Mouse (Mus musculus): ENCODE results near the gene Wdfy3. TPM values are rescaled to one million over a fixed set of nuclear protein-coding genes. Genes with fewer than 3 reads are reported as not detected.

Wdfy3 gene
- polyA plus RNA-seq, 1 experiment from 2014 or later, result 21.7 TPM

DNA sequence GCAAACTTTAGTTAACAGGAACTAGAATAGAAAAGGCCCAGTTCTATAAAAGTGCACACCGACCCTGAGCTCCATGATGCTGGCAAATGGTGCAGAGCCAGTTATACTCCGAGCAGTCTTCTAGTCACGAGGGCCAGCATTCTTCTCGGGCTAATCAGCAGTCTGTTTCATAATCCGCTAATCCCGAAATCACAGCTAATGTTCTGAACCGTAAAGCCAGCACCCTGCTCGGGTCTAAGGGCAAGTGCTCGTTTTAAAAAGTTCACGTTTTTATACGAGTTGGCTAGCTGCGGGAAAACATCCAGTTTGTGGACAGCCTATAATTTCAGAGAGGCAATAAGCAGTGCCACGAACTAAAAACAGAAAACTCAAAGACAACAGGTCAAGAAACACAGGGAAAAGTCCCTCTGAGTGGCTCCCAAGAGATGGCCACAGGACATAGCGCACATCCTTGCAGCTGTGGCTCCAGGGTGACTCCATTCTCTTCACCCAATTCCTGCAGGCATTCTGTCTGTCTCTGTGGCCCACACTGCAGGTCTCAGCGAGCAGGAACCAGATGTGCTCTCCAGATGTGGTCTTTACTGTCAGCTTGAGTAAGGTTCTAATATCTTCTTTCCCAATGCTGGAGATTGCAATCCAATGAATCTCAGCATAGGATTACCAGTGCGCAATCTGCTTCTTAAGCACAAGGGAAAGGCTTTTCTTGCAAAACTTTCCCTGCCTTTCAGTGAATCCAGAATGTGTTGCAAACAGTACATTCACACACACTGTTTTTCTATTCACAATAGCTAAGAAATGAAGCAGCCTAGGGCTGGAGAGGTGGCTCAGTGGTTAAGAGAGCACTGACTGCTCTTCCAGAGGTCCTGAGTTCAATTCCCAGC, 47.5 kb downstream of the Wdfy3 start:
- Histone ChIP-seq H3K9ac (no peak overlapping the region), H3K27ac (ENCODE audit: low read depth) (no peak overlapping the region), H3K27me3 (ENCODE audit: insufficient read depth, low read length) (no peaks in the 10 kb centered on the region), H3K4me3 (ENCODE audit: low read depth, low read length) (no peak overlapping the region), H3K4me2 (no peak overlapping the region), H3K9me3 (ENCODE audit: low read depth, low read length) (no peaks in the 10 kb centered on the region), H3K36me3 (ENCODE audit: insufficient read depth) (peaks cover 33% of the 10 kb centered on the region; the same call in 1 of the 2 replicates), H3K4me1 (ENCODE audit: insufficient read depth) (no peaks in the 10 kb centered on the region)
- WGBS, result 92% methylated on average over 16 of the region's 16 CpGs
- no peak for DNase-seq
- ATAC-seq (ENCODE audit: insufficient read depth), result no peak
- TF ChIP-seq CTCF (IDR thresholded peaks at IDR 0.05; ENCODE audit: low read depth), result no peak

DNA sequence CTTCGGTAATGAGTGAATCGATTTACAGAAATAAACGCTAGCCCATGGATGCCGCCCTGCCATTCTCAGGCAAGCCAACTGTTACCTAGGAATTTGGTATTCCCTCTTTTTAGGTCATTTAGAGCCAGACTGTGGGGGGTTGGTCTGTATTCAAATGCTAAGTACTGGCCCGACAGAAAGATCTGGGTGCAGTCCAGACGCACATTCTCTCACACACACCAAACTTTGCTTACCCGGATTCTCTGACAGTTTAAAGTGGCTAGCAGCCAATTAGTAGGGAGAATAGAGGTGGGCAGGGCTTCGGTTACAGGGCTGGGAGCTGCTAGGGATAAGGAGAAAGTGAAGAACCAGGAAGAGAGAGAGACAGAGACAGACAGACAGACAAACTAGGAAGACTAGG, 55.5 kb downstream of the Wdfy3 start:
- no peak for ATAC-seq (ENCODE audit: insufficient read depth)
- Histone ChIP-seq H3K4me1 (ENCODE audit: insufficient read depth) (no peaks in the 10 kb centered on the region), H3K9ac (no peak overlapping the region), H3K27ac (ENCODE audit: low read depth) (no peak overlapping the region), H3K36me3 (ENCODE audit: insufficient read depth) (peaks cover 13% of the 10 kb centered on the region), H3K4me3 (ENCODE audit: low read depth, low read length) (no peak overlapping the region), H3K27me3 (ENCODE audit: insufficient read depth, low read length) (no peaks in the 10 kb centered on the region), H3K9me3 (ENCODE audit: low read depth, low read length) (no peaks in the 10 kb centered on the region), H3K4me2 (no peak overlapping the region)
- TF ChIP-seq CTCF (IDR thresholded peaks at IDR 0.05; ENCODE audit: low read depth), result no peak
- 83% methylated on average over 8 of the region's 8 CpGs for WGBS
- DNase-seq, result peak; percentile 19

DNA sequence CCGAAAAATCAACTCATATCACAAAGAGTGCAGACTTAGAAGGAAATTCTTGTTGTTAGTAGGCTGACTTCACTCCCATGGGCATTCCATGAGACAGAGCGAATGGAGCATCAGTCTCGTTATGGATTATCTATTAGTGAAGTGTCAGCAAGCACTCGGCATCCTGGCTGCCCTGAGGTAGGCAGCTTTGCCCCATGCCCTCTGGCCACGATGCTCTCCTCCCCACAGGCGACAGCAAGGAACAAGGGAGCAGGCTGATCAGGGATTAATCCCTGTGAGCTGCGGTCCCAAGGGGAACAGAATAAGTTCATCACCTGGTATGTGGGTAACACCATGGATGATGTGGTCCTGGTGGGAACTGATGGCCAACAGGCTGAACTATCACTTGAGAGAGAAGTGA, 55.9 kb downstream of the Wdfy3 start:
- no peak for TF ChIP-seq CTCF (IDR thresholded peaks at IDR 0.05; ENCODE audit: low read depth)
- no peak for DNase-seq
- Histone ChIP-seq H3K4me3 (ENCODE audit: low read depth, low read length) (no peak overlapping the region), H3K4me1 (ENCODE audit: insufficient read depth) (no peaks in the 10 kb centered on the region), H3K9me3 (ENCODE audit: low read depth, low read length) (no peaks in the 10 kb centered on the region), H3K9ac (no peak overlapping the region), H3K27ac (ENCODE audit: low read depth) (no peak overlapping the region), H3K36me3 (ENCODE audit: insufficient read depth) (peaks cover 13% of the 10 kb centered on the region), H3K4me2 (no peak overlapping the region), H3K27me3 (ENCODE audit: insufficient read depth, low read length) (no peaks in the 10 kb centered on the region)
- ATAC-seq (ENCODE audit: insufficient read depth), result no peak
- WGBS, result 91% methylated on average over 7 of the region's 7 CpGs

DNA sequence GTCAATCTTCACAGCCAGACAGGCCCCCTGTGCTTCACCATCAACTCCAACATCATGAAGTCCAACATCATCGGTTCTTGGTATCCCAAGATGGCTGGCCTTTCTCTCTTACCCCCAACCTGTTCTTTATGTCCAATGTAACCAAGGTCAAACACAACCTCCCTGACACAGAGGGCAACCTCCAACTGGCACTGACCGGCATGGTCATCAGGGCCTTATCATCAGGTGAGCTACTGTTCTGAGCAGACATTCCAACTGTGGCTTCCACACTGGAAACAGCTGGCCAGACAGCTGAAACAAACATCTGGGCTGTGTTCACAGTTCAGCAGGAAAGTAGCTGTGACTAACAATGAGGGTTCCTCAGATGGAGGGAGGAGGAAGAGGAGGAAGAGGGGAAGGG, 58.8 kb downstream of the Wdfy3 start:
- DNase-seq (no peak), ATAC-seq (ENCODE audit: insufficient read depth) (no peak)
- Histone ChIP-seq H3K4me2 (no peak overlapping the region), H3K4me1 (ENCODE audit: insufficient read depth) (no peaks in the 10 kb centered on the region), H3K36me3 (ENCODE audit: insufficient read depth) (peaks cover 26% of the 10 kb centered on the region), H3K27ac (ENCODE audit: low read depth) (no peak overlapping the region), H3K9ac (no peak overlapping the region), H3K27me3 (ENCODE audit: insufficient read depth, low read length) (no peaks in the 10 kb centered on the region), H3K9me3 (ENCODE audit: low read depth, low read length) (no peaks in the 10 kb centered on the region), H3K4me3 (ENCODE audit: low read depth, low read length) (no peak overlapping the region)
- no peak for TF ChIP-seq CTCF (IDR thresholded peaks at IDR 0.05; ENCODE audit: low read depth)
- 83% methylated on average over 2 of the region's 2 CpGs for WGBS

DNA sequence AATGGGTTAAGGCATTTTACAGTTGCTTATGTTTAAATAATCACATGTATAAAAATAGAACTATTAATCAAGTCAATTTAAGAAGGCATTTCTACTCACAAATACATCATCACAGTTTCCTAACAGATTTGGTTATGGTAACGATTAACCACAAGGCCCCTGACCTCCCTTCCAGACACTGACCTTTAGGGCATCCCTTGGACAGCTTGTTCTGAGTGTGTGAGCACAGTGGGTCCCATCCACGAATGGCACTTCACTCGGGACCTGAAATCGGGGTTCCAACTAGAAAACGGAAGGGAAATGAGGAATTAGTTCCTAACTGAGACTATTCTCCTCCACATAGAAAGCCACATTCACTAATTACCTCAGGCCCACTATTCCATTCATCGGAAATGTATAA, 60.1 kb downstream of the Wdfy3 start:
- no peak for TF ChIP-seq CTCF (IDR thresholded peaks at IDR 0.05; ENCODE audit: low read depth)
- no peak overlapping the region for H3K27ac ChIP-seq (ENCODE audit: low read depth)
- no peak overlapping the region for H3K4me2 ChIP-seq
- ATAC-seq (ENCODE audit: insufficient read depth) (no peak), DNase-seq (no peak)
- no peaks in the 10 kb centered on the region for H3K4me1 ChIP-seq (ENCODE audit: insufficient read depth)
- no peaks in the 10 kb centered on the region for H3K27me3 ChIP-seq (ENCODE audit: insufficient read depth, low read length)
- no peak overlapping the region for H3K9ac ChIP-seq
- peaks cover 23% of the 10 kb centered on the region for H3K36me3 ChIP-seq (ENCODE audit: insufficient read depth)
- 87% methylated on average over 6 of the region's 6 CpGs for WGBS
- no peak overlapping the region for H3K4me3 ChIP-seq (ENCODE audit: low read depth, low read length)
- H3K9me3 ChIP-seq (ENCODE audit: low read depth, low read length), result no peaks in the 10 kb centered on the region

GRCm38 (mm10) chr5:102008712-102009111, 61.0 kb downstream of the Wdfy3 start:
- H3K36me3 ChIP-seq (ENCODE audit: insufficient read depth), result peaks cover 19% of the 10 kb centered on the region
- ATAC-seq (ENCODE audit: insufficient read depth), result no peak
- H3K4me2 ChIP-seq, result no peak overlapping the region
- no peaks in the 10 kb centered on the region for H3K4me1 ChIP-seq (ENCODE audit: insufficient read depth)
- TF ChIP-seq CTCF (IDR thresholded peaks at IDR 0.05; ENCODE audit: low read depth), result no peak
- H3K9me3 ChIP-seq (ENCODE audit: low read depth, low read length), result no peaks in the 10 kb centered on the region
- H3K9ac ChIP-seq, result no peak overlapping the region
- no peak for DNase-seq
- H3K27ac ChIP-seq (ENCODE audit: low read depth), result no peak overlapping the region
- no peak overlapping the region for H3K4me3 ChIP-seq (ENCODE audit: low read depth, low read length)
- no peaks in the 10 kb centered on the region for H3K27me3 ChIP-seq (ENCODE audit: insufficient read depth, low read length)
- 83% methylated on average over 7 of the region's 7 CpGs for WGBS

DNA sequence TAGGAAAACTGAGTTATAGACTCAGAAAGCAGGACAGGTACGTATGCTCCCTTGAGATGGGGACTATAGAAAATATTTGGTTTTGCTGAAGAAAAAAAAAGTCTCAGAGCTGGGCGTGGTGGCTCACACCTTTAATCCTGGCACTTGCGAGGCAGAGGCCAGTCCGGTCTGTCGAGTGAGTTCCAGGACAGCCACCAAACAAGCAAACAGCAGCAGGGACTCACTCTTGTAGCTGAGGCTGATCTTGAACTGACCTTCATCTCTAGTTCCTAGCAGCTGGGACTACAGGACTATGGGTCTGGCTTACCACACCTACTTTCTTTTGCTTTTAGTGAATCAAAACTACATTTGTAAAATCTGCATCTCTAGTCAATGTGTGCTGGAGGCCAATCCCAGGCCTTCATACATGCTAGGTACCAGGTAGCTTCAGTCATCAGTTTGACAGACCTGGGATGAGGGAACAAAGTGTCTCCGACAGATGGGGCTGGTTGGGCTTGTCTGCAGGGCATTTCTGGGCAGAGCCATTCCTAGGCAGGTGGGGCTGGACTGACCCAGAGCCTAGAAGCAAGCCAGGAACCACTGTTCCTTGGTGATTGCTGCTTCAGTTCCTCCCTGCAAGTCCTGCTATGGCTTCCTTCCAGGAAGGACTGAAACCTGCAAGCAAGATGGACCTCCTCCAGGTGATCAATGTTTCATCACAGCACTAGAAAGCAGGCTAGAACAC, 63.3 kb downstream of the Wdfy3 start:
- H3K36me3 ChIP-seq (ENCODE audit: insufficient read depth), result peaks cover 19% of the 10 kb centered on the region; the same call in 1 of the 2 replicates
- H3K27me3 ChIP-seq (ENCODE audit: insufficient read depth, low read length), result no peaks in the 10 kb centered on the region
- no peak for ATAC-seq (ENCODE audit: insufficient read depth)
- no peak for DNase-seq
- TF ChIP-seq CTCF (IDR thresholded peaks at IDR 0.05; ENCODE audit: low read depth), result no peak
- H3K27ac ChIP-seq (ENCODE audit: low read depth), result no peak overlapping the region
- H3K4me2 ChIP-seq, result no peak overlapping the region
- no peaks in the 10 kb centered on the region for H3K9me3 ChIP-seq (ENCODE audit: low read depth, low read length)
- no peak overlapping the region for H3K4me3 ChIP-seq (ENCODE audit: low read depth, low read length)
- no peaks in the 10 kb centered on the region for H3K4me1 ChIP-seq (ENCODE audit: insufficient read depth)
- WGBS, result 75% methylated on average over 6 of the region's 6 CpGs
- no peak overlapping the region for H3K9ac ChIP-seq

All from lung, embryonic 14.5 days (tissue).